Mouse (Mus musculus) cerebellum, adult 9-11 months (tissue): ENCODE measurements at regions not wholly inside any gene's neighbourhood (a gene's known extent, or its start where the extent isn't known, plus 50 kb on each side); places are given as distances from the start of the nearest gene placed in this dataset.

ENCODE experiments used
- DNase-seq: peaks from one replicate; pipeline ENCODE4 v3.0.0; 2022

GRCm38 (mm10) chr12:43831976-43832375 lies 378.1 kb downstream of the Dnajb9 start:
- no peak for DNase-seq

GRCm38 (mm10) chr12:43828641-43829040 lies 381.5 kb downstream of the Dnajb9 start:
- no peak for DNase-seq

- DNase-seq: no peak
These were observed 382.2 kb downstream of the Dnajb9 start for GRCm38 (mm10) chr12:43827901-43828300.

- DNase-seq: no peak
These were observed 382.8 kb downstream of the Dnajb9 start for GRCm38 (mm10) chr12:43827296-43827695.

GRCm38 (mm10) chr12:43813559-43813958 lies 396.6 kb downstream of the Dnajb9 start:
- DNase-seq: no peak

- DNase-seq: no peak
These were observed 437.4 kb downstream of the Dnajb9 start for GRCm38 (mm10) chr12:43772766-43773165.

GRCm38 (mm10) chr12:43762151-43762550 lies 448.0 kb downstream of the Dnajb9 start:
- DNase-seq: peak; percentile 49
